Mouse (Mus musculus) bone marrow macrophage, adult 2 months (primary cell): Measurements from ENCODE around the gene Nfib. TPM values are rescaled to one million over a fixed set of nuclear protein-coding genes. Genes with fewer than 3 reads are reported as not detected.

ENCODE experiments used
- H3K27ac ChIP-seq: 2 replicates; pipeline ENCODE4 v1.5.1; 2012; ENCODE audit warnings: low read depth, low read length; ENCODE audit not compliant: insufficient read depth
- H3K4me1 ChIP-seq: 2 replicates; pipeline ENCODE4 v1.6.1; 2012; ENCODE audit warnings: low read length; ENCODE audit not compliant: control insufficient read depth, insufficient read depth
- H3K4me3 ChIP-seq: 2 replicates; pipeline ENCODE4 v1.5.1; 2012; ENCODE audit warnings: mild to moderate bottlenecking, low read length, moderate library complexity; ENCODE audit not compliant: insufficient read depth
- CTCF ChIP-seq: IDR thresholded peaks from 2 replicates; pipeline ENCODE4 v1.5.1; 2012; ENCODE audit warnings: low read depth, mild to moderate bottlenecking, low read length, moderate library complexity
- POLR2A ChIP-seq: IDR thresholded peaks from 2 replicates; pipeline ENCODE4 v1.6.1; 2012; ENCODE audit warnings: mild to moderate bottlenecking, low read depth, low read length, borderline replicate concordance
- polyA plus RNA-seq: library from polyadenylated mRNA; stranded (reverse); fragments of >200 nt; gene quantifications from 2 replicates; pipeline ENCODE4 v1.2.4, GENCODE M21; 2012; ENCODE audit not compliant: missing spikeins, insufficient read depth, insufficient read length

Nfib gene
- polyA plus RNA-seq, 1 experiment = 0.56 TPM

GRCm38 (mm10) chr4:82399406-82400380, 305.9 kb downstream of the Nfib start:
- no peak for TF ChIP-seq POLR2A
- no peak for TF ChIP-seq CTCF
- Histone ChIP-seq H3K4me3 (no peak overlapping the region), H3K27ac (no peak overlapping the region), H3K4me1 (no peaks in the 10 kb centered on the region)

GRCm38 (mm10) chr4:82398282-82398681, 307.3 kb downstream of the Nfib start:
- no peak for TF ChIP-seq CTCF
- TF ChIP-seq POLR2A = no peak
- Histone ChIP-seq H3K27ac (no peak overlapping the region), H3K4me3 (no peak overlapping the region), H3K4me1 (no peaks in the 10 kb centered on the region)

- TF ChIP-seq CTCF = no peak
- no peak for TF ChIP-seq POLR2A
- no peak overlapping the region for H3K27ac ChIP-seq
- no peaks in the 10 kb centered on the region for H3K4me1 ChIP-seq
- no peak overlapping the region for H3K4me3 ChIP-seq
Measured at GRCm38 (mm10) chr4:82396805-82397204, 308.7 kb downstream of the Nfib start.

GRCm38 (mm10) chr4:82396003-82396402, 309.5 kb downstream of the Nfib start:
- Histone ChIP-seq H3K4me1 (no peaks in the 10 kb centered on the region), H3K27ac (no peak overlapping the region), H3K4me3 (no peak overlapping the region)
- no peak for TF ChIP-seq CTCF
- TF ChIP-seq POLR2A = no peak

- no peaks in the 10 kb centered on the region for H3K4me1 ChIP-seq
- TF ChIP-seq POLR2A = no peak
- TF ChIP-seq CTCF = no peak
- no peak overlapping the region for H3K4me3 ChIP-seq
- no peak overlapping the region for H3K27ac ChIP-seq
Measured at GRCm38 (mm10) chr4:82394346-82394745, 311.2 kb downstream of the Nfib start.

GRCm38 (mm10) chr4:82393021-82393420, 312.5 kb downstream of the Nfib start:
- Histone ChIP-seq H3K4me1 (no peaks in the 10 kb centered on the region), H3K4me3 (no peak overlapping the region), H3K27ac (no peak overlapping the region)
- TF ChIP-seq CTCF (no peak), POLR2A (no peak)

GRCm38 (mm10) chr4:82392496-82392895, 313.1 kb downstream of the Nfib start:
- Histone ChIP-seq H3K4me1 (no peaks in the 10 kb centered on the region), H3K27ac (no peak overlapping the region), H3K4me3 (no peak overlapping the region)
- TF ChIP-seq POLR2A (no peak), CTCF (no peak)

GRCm38 (mm10) chr4:82391726-82392472, 313.7 kb downstream of the Nfib start:
- Histone ChIP-seq H3K4me3 (no peak overlapping the region), H3K4me1 (no peaks in the 10 kb centered on the region), H3K27ac (no peak overlapping the region)
- TF ChIP-seq CTCF (no peak), POLR2A (no peak)

- Histone ChIP-seq H3K4me1 (no peaks in the 10 kb centered on the region), H3K27ac (no peak overlapping the region), H3K4me3 (no peak overlapping the region)
- TF ChIP-seq POLR2A = no peak
- TF ChIP-seq CTCF = no peak
Measured at GRCm38 (mm10) chr4:82390545-82390944, 315.0 kb downstream of the Nfib start.

GRCm38 (mm10) chr4:82389876-82390275, 315.7 kb downstream of the Nfib start:
- TF ChIP-seq CTCF = no peak
- TF ChIP-seq POLR2A = no peak
- Histone ChIP-seq H3K4me3 (no peak overlapping the region), H3K27ac (no peak overlapping the region), H3K4me1 (no peaks in the 10 kb centered on the region)
